8 mouse cellular contexts compared by ENCODE assay signal in genomic region chr15:102243229-102244190, GRCm38 (mm10). TPM values are rescaled to one million over a fixed set of nuclear protein-coding genes. Genes with fewer than 3 reads are reported as not detected.
DNase-seq lines count a peak whose midpoint lies in the region; ATAC-seq lines count a peak whose summit lies in the region.

No protein-coding gene starts in this region.

- H3K9ac ChIP-seq in embryonic facial prominence, embryonic 14.5 days (ENCODE audit: low read depth, low read length): peak overlapping the region; percentile 71

- H3K27ac ChIP-seq in embryonic facial prominence, embryonic 14.5 days (replicated peaks; ENCODE audit: low read depth, low read length): peak overlapping the region; percentile 99
- H3K27ac ChIP-seq in hindbrain, embryonic 10.5 days: peak overlapping the region; percentile 74

- 8% methylated on average over 16 of the region's 22 CpGs for WGBS in embryonic facial prominence, embryonic 14.5 days
- WGBS in hindbrain, embryonic 10.5 days: 10% methylated on average over 22 of the region's 22 CpGs

- peak; percentile 39 for DNase-seq in thymus, postnatal 4 days
- DNase-seq in thymus, postnatal 14 days: no peak
- DNase-seq in embryonic facial prominence, embryonic 14.5 days (ENCODE audit: low spot score): peak; percentile 69
- DNase-seq in hindbrain, embryonic 10.5 days (ENCODE audit: low spot score): peak; percentile 31
- DNase-seq in liver: peak; percentile 62
- DNase-seq in monocyte, adult 2 months (ENCODE audit: low read depth in 1 of 2, low spot score in 2 of 2): peak; percentile 84 to 87
- DNase-seq in right cerebral cortex, postnatal 36 days (ENCODE audit: low spot score in 2 of 2): no peak
- no peak for DNase-seq in frontal cortex, postnatal 25 days (ENCODE audit: low spot score in 2 of 2)

- peak overlapping the region; percentile 95 for H3K4me2 ChIP-seq in embryonic facial prominence, embryonic 14.5 days (ENCODE audit: low read depth, low read length)

- peaks cover 28% of the 10 kb centered on the region for H3K4me1 ChIP-seq in embryonic facial prominence, embryonic 14.5 days (ENCODE audit: control insufficient read depth, insufficient read depth, low read length)
- peaks cover 71% of the 10 kb centered on the region for H3K4me1 ChIP-seq in hindbrain, embryonic 10.5 days (replicated peaks)

- no peak for ATAC-seq in embryonic facial prominence, embryonic 14.5 days (ENCODE audit: low read depth)

- H3K9me3 ChIP-seq in embryonic facial prominence, embryonic 14.5 days (ENCODE audit: control insufficient read depth, low read length): no peaks in the 10 kb centered on the region
- no peaks in the 10 kb centered on the region for H3K9me3 ChIP-seq in hindbrain, embryonic 10.5 days

- no peaks in the 10 kb centered on the region for H3K27me3 ChIP-seq in embryonic facial prominence, embryonic 14.5 days (replicated peaks; ENCODE audit: control insufficient read depth, insufficient read depth, low read length)
- H3K27me3 ChIP-seq in hindbrain, embryonic 10.5 days (ENCODE audit: insufficient read depth, poor library complexity, severe bottlenecking): peaks cover 84% of the 10 kb centered on the region

- peaks cover 39% of the 10 kb centered on the region for H3K36me3 ChIP-seq in embryonic facial prominence, embryonic 14.5 days (ENCODE audit: control insufficient read depth, insufficient read depth, low read length)
- H3K36me3 ChIP-seq in hindbrain, embryonic 10.5 days: 0 out of 2 replicates have a peak, but pooled peaks cover 2% of the 10 kb centered on the region

- peak overlapping the region; percentile 57 for H3K4me3 ChIP-seq in embryonic facial prominence, embryonic 14.5 days (ENCODE audit: low read depth, low read length)
- H3K4me3 ChIP-seq in hindbrain, embryonic 10.5 days: peak overlapping the region; percentile 68

RNA-seq across cellular contexts. Expression of gene Itgb7, which starts 11.8 kb away (rescaled TPM):
- polyA plus RNA-seq in embryonic facial prominence, embryonic 14.5 days (2014; fragmentation: Nextera tagmentation; extraction: Ambion mirVana): 2.1 and 4.1 TPM in 2 replicates
- 0.31 and 0.90 TPM in 2 replicates for polyA plus RNA-seq in hindbrain, embryonic 10.5 days (2016; fragmentation: Nextera tagmentation; extraction: Ambion mirVana)

RNA-seq across cellular contexts. Expression of gene Rarg, which starts 13.8 kb away (rescaled TPM):
- polyA plus RNA-seq in embryonic facial prominence, embryonic 14.5 days (2014; fragmentation: Nextera tagmentation; extraction: Ambion mirVana): 73.8 and 75.3 TPM in 2 replicates
- polyA plus RNA-seq in hindbrain, embryonic 10.5 days (2016; fragmentation: Nextera tagmentation; extraction: Ambion mirVana): 22.1 and 24.5 TPM in 2 replicates

RNA-seq across cellular contexts. Expression of gene Gm9918, which starts 26.9 kb away (rescaled TPM):
- polyA plus RNA-seq in embryonic facial prominence, embryonic 14.5 days (2014; fragmentation: Nextera tagmentation; extraction: Ambion mirVana): 0.71 and 1.1 TPM in 2 replicates
- 0.26 and 0.35 TPM in 2 replicates for polyA plus RNA-seq in hindbrain, embryonic 10.5 days (2016; fragmentation: Nextera tagmentation; extraction: Ambion mirVana)

RNA-seq across cellular contexts. Expression of gene Mfsd5, which starts 35.7 kb away (rescaled TPM):
- polyA plus RNA-seq in embryonic facial prominence, embryonic 14.5 days (2014; fragmentation: Nextera tagmentation; extraction: Ambion mirVana): 64.6 and 67.2 TPM in 2 replicates
- polyA plus RNA-seq in hindbrain, embryonic 10.5 days (2016; fragmentation: Nextera tagmentation; extraction: Ambion mirVana): 61.5 and 66.1 TPM in 2 replicates

RNA-seq across cellular contexts. Expression of gene Csad, which starts 39.0 kb away (rescaled TPM):
- polyA plus RNA-seq in embryonic facial prominence, embryonic 14.5 days (2014; fragmentation: Nextera tagmentation; extraction: Ambion mirVana): 63.6 and 66.8 TPM in 2 replicates
- 34.0 and 35.5 TPM in 2 replicates for polyA plus RNA-seq in hindbrain, embryonic 10.5 days (2016; fragmentation: Nextera tagmentation; extraction: Ambion mirVana)

Comparison
In these comparisons a context has a peak if more than half of its experiments do, and no peak if none do; other contexts are left out.
1. DNase-seq: peak in thymus, postnatal 4 days (single experiment), embryonic facial prominence, embryonic 14.5 days (single experiment), hindbrain, embryonic 10.5 days (single experiment), liver (single experiment) and monocyte, adult 2 months (2 of 2); none in thymus, postnatal 14 days (single experiment), right cerebral cortex, postnatal 36 days (0 of 2) and frontal cortex, postnatal 25 days (0 of 2).